Mouse (Mus musculus): ENCODE measurements at regions not wholly inside any gene's neighbourhood (a gene's known extent, or its start where the extent isn't known, plus 50 kb on each side); places are given as distances from the start of the nearest gene placed in this dataset.

DNA sequence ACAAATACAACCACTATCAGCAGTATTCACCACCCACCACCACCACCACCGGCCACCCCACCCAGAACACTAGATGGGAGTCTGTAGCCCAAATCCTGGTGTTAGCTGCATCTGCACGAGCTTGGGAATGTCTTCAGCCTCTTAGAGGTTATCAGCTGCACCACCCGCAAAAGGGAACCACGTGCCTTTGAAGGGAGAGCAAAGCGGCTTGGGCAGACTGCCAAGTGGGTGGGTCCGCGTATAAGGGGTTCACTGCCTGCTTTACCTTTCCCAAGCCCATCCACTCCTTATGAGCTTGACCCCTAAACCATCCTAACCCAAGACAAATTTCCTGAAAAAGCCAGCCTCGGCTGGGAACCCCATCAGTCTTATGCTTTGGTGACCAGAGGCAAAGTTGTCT is 497.2 kb downstream of the Tmem114 start:
- Histone ChIP-seq H3ac (ENCODE audit: control insufficient read depth, insufficient read length) (no peak overlapping the region), H3K27me3 (ENCODE audit: control insufficient read depth, insufficient read depth, insufficient read length) (no peaks in the 10 kb centered on the region), H3K79me2 (ENCODE audit: control insufficient read depth, insufficient read depth) (no peaks in the 10 kb centered on the region), H3K36me3 (ENCODE audit: control insufficient read depth, insufficient read depth) (no peaks in the 10 kb centered on the region), H3K4me2 (ENCODE audit: low read depth) (peak overlapping the region; percentile 12), H3K4me3 (no peak overlapping the region)
- no peak for TF ChIP-seq CEBPB (IDR thresholded peaks at IDR 0.05; ENCODE audit: insufficient read depth, poor library complexity, severe bottlenecking)
- TF ChIP-seq SRF (IDR thresholded peaks at IDR 0.05; ENCODE audit: control insufficient read depth, insufficient read length, low read depth) = no peak
- no peak for TF ChIP-seq TCF3 (IDR thresholded peaks at IDR 0.05; ENCODE audit: insufficient read length, low read depth)
- TF ChIP-seq MYOG (IDR thresholded peaks at IDR 0.05; ENCODE audit: control insufficient read depth in 1 of 3, insufficient read depth in 1 of 3, insufficient read length in 2 of 3, low read depth in 2 of 3) = no peak
- TF ChIP-seq E2F4 (IDR thresholded peaks at IDR 0.05; ENCODE audit: insufficient read depth) = no peak
- TF ChIP-seq USF1 (IDR thresholded peaks at IDR 0.05; ENCODE audit: low read depth) = no peak
- TF ChIP-seq REST (IDR thresholded peaks at IDR 0.05; ENCODE audit: insufficient read depth, insufficient read length) = no peak
- no peak for TF ChIP-seq MAX (IDR thresholded peaks at IDR 0.05; ENCODE audit: low read depth)
- no peak for TF ChIP-seq MYOD1 (IDR thresholded peaks at IDR 0.05; ENCODE audit: control insufficient read depth in 1 of 3, insufficient read length in 2 of 3, low read depth in 2 of 3)
- no peak for TF ChIP-seq POLR2A (IDR thresholded peaks at IDR 0.05; ENCODE audit: insufficient read length, low read depth)
- no peak for TF ChIP-seq POLR2AphosphoS2 (IDR thresholded peaks at IDR 0.05; ENCODE audit: insufficient read length, low read depth)
- no peak for TF ChIP-seq TCF12 (IDR thresholded peaks at IDR 0.05; ENCODE audit: insufficient read depth, poor library complexity, severe bottlenecking)

DNA sequence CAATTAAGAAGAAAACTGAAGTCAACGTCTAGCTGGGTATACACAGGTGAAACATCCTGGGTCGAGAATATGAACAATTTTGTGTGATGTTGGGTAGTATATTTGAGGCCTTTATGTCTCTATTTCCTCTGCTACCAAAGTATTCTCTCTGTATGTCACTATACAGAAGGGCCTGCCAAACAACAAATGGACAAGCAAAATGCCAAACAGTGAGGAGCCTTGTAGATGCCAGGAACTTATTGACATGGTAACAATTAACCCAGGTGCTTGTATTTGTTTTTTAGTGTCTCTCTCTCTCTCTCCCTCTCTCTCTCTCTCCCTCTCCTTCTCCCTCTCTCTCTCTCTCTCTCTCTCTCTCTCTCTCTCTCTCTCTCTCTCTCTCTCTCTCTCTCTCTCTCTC is 529.1 kb downstream of the Tmem114 start:
- H3K27me3 ChIP-seq (ENCODE audit: control insufficient read depth, insufficient read depth, insufficient read length) = no peaks in the 10 kb centered on the region
- no peak overlapping the region for H3ac ChIP-seq (ENCODE audit: control insufficient read depth, insufficient read length)
- TF ChIP-seq E2F4 (IDR thresholded peaks at IDR 0.05; ENCODE audit: insufficient read depth) (no peak), POLR2A (IDR thresholded peaks at IDR 0.05; ENCODE audit: insufficient read length, low read depth) (no peak), REST (IDR thresholded peaks at IDR 0.05; ENCODE audit: insufficient read depth, insufficient read length) (no peak), MYOD1 (IDR thresholded peaks at IDR 0.05; ENCODE audit: control insufficient read depth in 1 of 3, insufficient read length in 2 of 3, low read depth in 2 of 3) (no peak), MYOG (IDR thresholded peaks at IDR 0.05; ENCODE audit: control insufficient read depth in 1 of 3, insufficient read depth in 1 of 3, insufficient read length in 2 of 3, low read depth in 2 of 3) (no peak)
- H3K4me2 ChIP-seq (ENCODE audit: low read depth) = no peak overlapping the region
- no peaks in the 10 kb centered on the region for H3K36me3 ChIP-seq (ENCODE audit: control insufficient read depth, insufficient read depth)
- H3K4me3 ChIP-seq = no peak overlapping the region
- no peaks in the 10 kb centered on the region for H3K79me2 ChIP-seq (ENCODE audit: control insufficient read depth, insufficient read depth)

DNA sequence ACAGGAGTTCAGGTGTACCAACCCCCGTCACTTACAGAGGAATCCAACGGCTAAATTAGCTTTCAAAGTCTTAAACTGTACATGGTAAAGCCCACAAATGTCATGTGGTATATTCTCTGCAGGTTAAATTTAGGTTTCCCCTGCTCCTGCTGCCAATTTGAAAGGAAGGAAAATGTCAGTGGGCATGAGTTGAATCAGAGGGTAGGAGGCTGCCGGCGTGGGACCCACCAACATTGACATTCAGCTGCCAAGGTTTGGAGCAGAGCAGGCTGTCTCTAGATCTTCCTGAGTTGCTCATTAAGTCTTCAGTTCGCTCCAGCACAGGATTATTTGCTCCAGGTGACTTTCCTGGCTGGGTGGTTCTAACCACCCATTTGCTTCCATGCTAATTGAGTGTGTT is 532.1 kb downstream of the Tmem114 start:
- TF ChIP-seq USF1 (IDR thresholded peaks at IDR 0.05; ENCODE audit: low read depth) = no peak
- no peak for TF ChIP-seq POLR2A (IDR thresholded peaks at IDR 0.05; ENCODE audit: insufficient read length, low read depth)
- no peak for TF ChIP-seq CEBPB (IDR thresholded peaks at IDR 0.05; ENCODE audit: insufficient read depth, poor library complexity, severe bottlenecking)
- no peak for TF ChIP-seq POLR2AphosphoS2 (IDR thresholded peaks at IDR 0.05; ENCODE audit: insufficient read length, low read depth)
- TF ChIP-seq E2F4 (IDR thresholded peaks at IDR 0.05; ENCODE audit: insufficient read depth) = no peak
- TF ChIP-seq TCF12 (IDR thresholded peaks at IDR 0.05; ENCODE audit: insufficient read depth, poor library complexity, severe bottlenecking) = no peak
- TF ChIP-seq SRF (IDR thresholded peaks at IDR 0.05; ENCODE audit: control insufficient read depth, insufficient read length, low read depth) = no peak
- TF ChIP-seq REST (IDR thresholded peaks at IDR 0.05; ENCODE audit: insufficient read depth, insufficient read length) = no peak
- no peak for TF ChIP-seq TCF3 (IDR thresholded peaks at IDR 0.05; ENCODE audit: insufficient read length, low read depth)
- no peak for TF ChIP-seq MYOG (IDR thresholded peaks at IDR 0.05; ENCODE audit: control insufficient read depth in 1 of 3, insufficient read depth in 1 of 3, insufficient read length in 2 of 3, low read depth in 2 of 3)
- no peak for TF ChIP-seq MAX (IDR thresholded peaks at IDR 0.05; ENCODE audit: low read depth)
- TF ChIP-seq MYOD1 (IDR thresholded peaks at IDR 0.05; ENCODE audit: control insufficient read depth in 1 of 3, insufficient read length in 2 of 3, low read depth in 2 of 3) = no peak
- H3ac ChIP-seq (ENCODE audit: control insufficient read depth, insufficient read length) = no peak overlapping the region
- H3K4me2 ChIP-seq (ENCODE audit: low read depth) = no peak overlapping the region
- no peaks in the 10 kb centered on the region for H3K79me2 ChIP-seq (ENCODE audit: control insufficient read depth, insufficient read depth)
- no peaks in the 10 kb centered on the region for H3K36me3 ChIP-seq (ENCODE audit: control insufficient read depth, insufficient read depth)
- no peak overlapping the region for H3K4me3 ChIP-seq
- H3K27me3 ChIP-seq (ENCODE audit: control insufficient read depth, insufficient read depth, insufficient read length) = no peaks in the 10 kb centered on the region

DNA sequence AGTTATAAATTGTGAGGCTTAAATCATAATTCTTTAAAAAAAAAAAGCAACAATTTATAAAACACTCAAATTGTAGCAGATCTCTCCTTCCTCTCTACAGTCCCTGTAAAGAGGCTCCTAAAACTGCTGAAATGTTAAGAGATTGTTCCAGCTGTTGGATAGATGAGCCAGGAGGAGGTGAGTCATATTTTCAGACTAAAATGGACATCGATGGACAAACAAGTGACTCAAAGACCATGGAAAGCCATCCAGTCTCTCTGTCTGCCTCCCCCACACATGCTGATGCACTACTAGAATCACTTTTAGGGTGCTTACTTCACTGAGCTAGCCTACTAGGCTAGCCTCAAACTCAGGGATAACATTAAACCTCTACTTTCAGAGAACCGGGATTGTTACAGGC is 561.5 kb downstream of the Tmem114 start:
- Histone ChIP-seq H3K36me3 (ENCODE audit: control insufficient read depth, insufficient read depth) (no peaks in the 10 kb centered on the region), H3K4me3 (no peak overlapping the region), H3K4me2 (ENCODE audit: low read depth) (no peak overlapping the region), H3K27me3 (ENCODE audit: control insufficient read depth, insufficient read depth, insufficient read length) (no peaks in the 10 kb centered on the region), H3K79me2 (ENCODE audit: control insufficient read depth, insufficient read depth) (no peaks in the 10 kb centered on the region), H3ac (ENCODE audit: control insufficient read depth, insufficient read length) (no peak overlapping the region)
- TF ChIP-seq CEBPB (IDR thresholded peaks at IDR 0.05; ENCODE audit: insufficient read depth, poor library complexity, severe bottlenecking) (no peak), TCF12 (IDR thresholded peaks at IDR 0.05; ENCODE audit: insufficient read depth, poor library complexity, severe bottlenecking) (no peak), E2F4 (IDR thresholded peaks at IDR 0.05; ENCODE audit: insufficient read depth) (no peak), POLR2A (IDR thresholded peaks at IDR 0.05; ENCODE audit: insufficient read length, low read depth) (no peak), MYOG (IDR thresholded peaks at IDR 0.05; ENCODE audit: control insufficient read depth in 1 of 3, insufficient read depth in 1 of 3, insufficient read length in 2 of 3, low read depth in 2 of 3) (no peak), SRF (IDR thresholded peaks at IDR 0.05; ENCODE audit: control insufficient read depth, insufficient read length, low read depth) (no peak), USF1 (IDR thresholded peaks at IDR 0.05; ENCODE audit: low read depth) (no peak), POLR2AphosphoS2 (IDR thresholded peaks at IDR 0.05; ENCODE audit: insufficient read length, low read depth) (no peak), TCF3 (IDR thresholded peaks at IDR 0.05; ENCODE audit: insufficient read length, low read depth) (no peak), MYOD1 (IDR thresholded peaks at IDR 0.05; ENCODE audit: control insufficient read depth in 1 of 3, insufficient read length in 2 of 3, low read depth in 2 of 3) (no peak), REST (IDR thresholded peaks at IDR 0.05; ENCODE audit: insufficient read depth, insufficient read length) (no peak), MAX (IDR thresholded peaks at IDR 0.05; ENCODE audit: low read depth) (no peak)

DNA sequence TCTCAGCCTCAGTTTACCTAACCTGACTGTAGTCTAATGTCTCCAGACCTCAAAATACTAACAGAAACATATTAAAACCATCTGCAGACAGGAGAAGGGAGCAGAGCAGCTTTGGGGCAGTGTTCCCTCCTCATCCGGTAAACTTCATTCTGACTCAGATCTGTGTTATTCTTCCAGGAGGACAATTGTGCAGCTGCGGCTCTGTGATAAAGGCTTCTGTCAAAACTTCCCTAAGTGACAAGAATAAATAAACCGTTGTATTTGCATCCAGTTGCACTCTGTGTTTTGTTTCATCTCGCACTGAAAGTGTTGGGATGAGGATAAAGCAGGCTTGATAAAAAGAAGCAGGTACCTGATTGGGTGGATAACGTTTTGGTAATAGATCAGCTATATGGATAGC is 585.8 kb downstream of the Tmem114 start:
- no peak overlapping the region for H3K4me2 ChIP-seq (ENCODE audit: low read depth)
- H3ac ChIP-seq (ENCODE audit: control insufficient read depth, insufficient read length) = no peak overlapping the region
- H3K36me3 ChIP-seq (ENCODE audit: control insufficient read depth, insufficient read depth) = no peaks in the 10 kb centered on the region
- no peaks in the 10 kb centered on the region for H3K79me2 ChIP-seq (ENCODE audit: control insufficient read depth, insufficient read depth)
- no peak for TF ChIP-seq TCF12 (IDR thresholded peaks at IDR 0.05; ENCODE audit: insufficient read depth, poor library complexity, severe bottlenecking)
- TF ChIP-seq POLR2A (IDR thresholded peaks at IDR 0.05; ENCODE audit: insufficient read length, low read depth) = no peak
- TF ChIP-seq TCF3 (IDR thresholded peaks at IDR 0.05; ENCODE audit: insufficient read length, low read depth) = no peak
- TF ChIP-seq SRF (IDR thresholded peaks at IDR 0.05; ENCODE audit: control insufficient read depth, insufficient read length, low read depth) = no peak
- TF ChIP-seq MYOG (IDR thresholded peaks at IDR 0.05; ENCODE audit: control insufficient read depth in 1 of 3, insufficient read depth in 1 of 3, insufficient read length in 2 of 3, low read depth in 2 of 3) = no peak
- TF ChIP-seq MYOD1 (IDR thresholded peaks at IDR 0.05; ENCODE audit: control insufficient read depth in 1 of 3, insufficient read length in 2 of 3, low read depth in 2 of 3) = no peak
- no peak for TF ChIP-seq REST (IDR thresholded peaks at IDR 0.05; ENCODE audit: insufficient read depth, insufficient read length)
- TF ChIP-seq USF1 (IDR thresholded peaks at IDR 0.05; ENCODE audit: low read depth) = no peak
- H3K4me3 ChIP-seq = no peak overlapping the region
- no peaks in the 10 kb centered on the region for H3K27me3 ChIP-seq (ENCODE audit: control insufficient read depth, insufficient read depth, insufficient read length)

Measured in myocyte (in vitro differentiated cells).